Comparison of ENCODE assay signal across 9 mouse cellular contexts in genomic region chr5:142340205-142341025, GRCm38 (mm10).
DNase-seq lines count a peak whose midpoint lies in the region; ATAC-seq lines count a peak whose summit lies in the region.
"Had no signal": no experiment of that assay in that cellular context is flagged by ENCODE, and none has a peak within 500 bp of the region (broad histone marks: within the 10 kb centered on the region; RNA-seq: fewer than 3 reads in every experiment).

No protein-coding gene starts in this region.

- intact Hi-C loops in heart, postnatal 14 days (cut with DNase I): no loop called here
- intact Hi-C loops in heart, postnatal 25 days (cut with DNase I): no loop called here

- DNase-seq in heart, postnatal 14 days: peak; percentile 11 to 40
- no peak for DNase-seq in heart, postnatal 25 days (ENCODE audit: low spot score)
- DNase-seq in 3T3-L1 (ENCODE audit: low read depth, low spot score): peak; percentile 49
- peak; percentile 69 for DNase-seq in adrenal gland, postnatal 10 days
- DNase-seq in heart, postnatal 4 days: peak; percentile 22
- DNase-seq in urinary bladder, postnatal 10 days (ENCODE audit: low spot score): no peak
- DNase-seq in retina, postnatal 1 day: no peak
- DNase-seq: liver, postnatal 0 days had no signal

- ATAC-seq in cerebellum, adult (ENCODE audit: insufficient number of reproducible peaks, low FRiP score, low TSS enrichment): no peak
- ATAC-seq: liver, postnatal 0 days had no signal

Comparison
In these comparisons a context has a peak if more than half of its experiments do, and no peak if none do; other contexts are left out.
1. DNase-seq: peak in heart, postnatal 14 days (2 of 2), 3T3-L1 (single experiment), adrenal gland, postnatal 10 days (single experiment) and heart, postnatal 4 days (single experiment); none in heart, postnatal 25 days (single experiment), urinary bladder, postnatal 10 days (single experiment) and retina, postnatal 1 day (single experiment).